Mouse (Mus musculus) liver, embryonic 16.5 days (tissue): ENCODE data around the gene Igsf11. TPM values are rescaled to one million over a fixed set of nuclear protein-coding genes. Genes with fewer than 3 reads are reported as not detected.
"Not testable (repeated sequence)": the region's sequence is repeated elsewhere in the genome, so short reads cannot be mapped to it uniquely, and the experiment has no call there.

ENCODE experiments used
- ATAC-seq: fragments of 200-750 bp; cut with Nextera tagmentation; 2 replicates; pipeline ENCODE4 v1.8.0; 2017; ENCODE audit warnings: low read depth, mild to moderate bottlenecking, moderate number of reproducible peaks, moderate library complexity
- H3K27ac ChIP-seq: fragments of 300-500 bp; sonication (generic); 2 replicates; pipeline ENCODE4 v1.5.1; 2014; ENCODE audit warnings: mild to moderate bottlenecking, low read length
- H3K27me3 ChIP-seq: fragments of 300-500 bp; sonication (generic); 2 replicates; pipeline ENCODE4 v1.6.1; 2014; ENCODE audit warnings: low read depth, low read length, mixed read lengths; ENCODE audit not compliant: control insufficient read depth, insufficient read depth
- H3K36me3 ChIP-seq: fragments of 300-500 bp; sonication (generic); 2 replicates; pipeline ENCODE4 v1.6.1; 2014; ENCODE audit warnings: mild to moderate bottlenecking; ENCODE audit not compliant: control insufficient read depth, insufficient read depth
- H3K4me1 ChIP-seq: fragments of 300-500 bp; sonication (generic); 2 replicates; pipeline ENCODE4 v1.6.1; 2014; ENCODE audit warnings: low read depth, low read length, mixed read lengths; ENCODE audit not compliant: control insufficient read depth
- H3K4me2 ChIP-seq: fragments of 300-500 bp; sonication (generic); 2 replicates; pipeline ENCODE4 v1.6.1; 2014; ENCODE audit warnings: low read depth, low read length, mixed read lengths
- H3K4me3 ChIP-seq: fragments of 300-500 bp; sonication (generic); 2 replicates; pipeline ENCODE4 v1.5.1; 2014; ENCODE audit warnings: low read depth, mild to moderate bottlenecking, low read length
- H3K9ac ChIP-seq: fragments of 300-500 bp; sonication (generic); 2 replicates; pipeline ENCODE4 v1.6.1; 2014; ENCODE audit warnings: low read depth, low read length
- H3K9me3 ChIP-seq: fragments of 300-500 bp; sonication (generic); replicated peaks from 2 replicates; pipeline ENCODE4 v1.6.1; 2016; ENCODE audit warnings: low read length; ENCODE audit not compliant: control insufficient read depth
- WGBS: fragments of 180-500 bp; shearing (Covaris S2); extraction: QIAGEN DNeasy Blood & Tissue Kit; methylation state at CpG from one replicate; pipeline ENCODE4 v1.1.7; 2014; ENCODE audit not compliant: insufficient replicate concordance; 5-methylcytosine and 5-hydroxymethylcytosine counted together
- polyA plus RNA-seq: library from polyadenylated mRNA; unstranded; fragments of >200 nt; fragmentation: Nextera tagmentation; extraction: Ambion mirVana; gene quantifications from 2 replicates; pipeline ENCODE4 v1.2.1, GENCODE M21; 2015

Igsf11 gene
- polyA plus RNA-seq, 1 experiment from 2014 or later: 0.12 TPM

DNA sequence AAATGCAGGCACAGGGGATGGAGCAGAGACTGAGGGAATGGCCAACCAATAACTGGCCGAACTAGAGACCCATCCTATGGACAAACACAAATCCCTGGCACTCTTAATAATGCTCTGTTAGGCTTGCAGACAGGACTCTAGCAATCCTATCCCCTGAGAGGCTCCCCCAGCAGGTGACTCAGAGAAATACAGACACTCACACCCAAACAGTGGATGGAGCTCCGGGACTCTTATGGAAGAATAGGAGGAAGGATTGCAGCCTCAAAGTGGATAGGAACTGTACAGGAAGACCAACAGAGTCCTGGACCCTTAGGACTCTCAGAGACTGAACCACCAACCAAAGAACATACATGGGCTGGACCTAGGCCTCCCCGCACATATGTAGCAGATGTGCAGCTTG is 91.4 kb downstream of the Igsf11 start:
- H3K4me2 ChIP-seq, H3K36me3 ChIP-seq, H3K4me1 ChIP-seq, H3K27ac ChIP-seq, H3K4me3 ChIP-seq, H3K27me3 ChIP-seq, ATAC-seq, H3K9ac ChIP-seq, H3K9me3 ChIP-seq: not testable (repeated sequence)
- WGBS: 44% methylated on average over 3 of the region's 3 CpGs

DNA sequence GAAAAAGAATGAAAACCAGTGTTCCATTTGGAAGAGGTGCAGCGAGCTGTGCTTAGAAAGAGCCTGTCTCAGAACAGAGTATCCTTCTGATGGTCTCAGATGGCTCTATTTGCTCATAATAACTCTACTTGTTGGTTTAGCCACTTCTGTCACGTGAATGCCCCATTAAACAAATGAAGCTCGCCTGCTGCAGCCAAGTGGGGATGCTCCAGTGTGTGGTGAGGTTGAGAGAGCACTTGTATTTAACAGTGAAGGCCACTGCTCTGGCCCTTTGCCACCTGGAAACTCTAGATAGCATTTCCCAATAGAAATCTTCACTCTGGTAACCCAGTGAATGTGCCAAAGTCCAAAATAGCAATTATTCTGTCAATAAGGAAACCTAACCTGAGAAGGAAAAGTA is 92.9 kb downstream of the Igsf11 start:
- no peaks in the 10 kb centered on the region for H3K4me1 ChIP-seq
- no peak overlapping the region for H3K27ac ChIP-seq
- no peak overlapping the region for H3K4me2 ChIP-seq
- WGBS: 39% methylated on average over 3 of the region's 3 CpGs
- no peak overlapping the region for H3K4me3 ChIP-seq
- H3K9me3 ChIP-seq: no peaks in the 10 kb centered on the region
- H3K36me3 ChIP-seq: no peaks in the 10 kb centered on the region
- no peak for ATAC-seq
- H3K27me3 ChIP-seq: no peaks in the 10 kb centered on the region
- H3K9ac ChIP-seq: no peak overlapping the region

DNA sequence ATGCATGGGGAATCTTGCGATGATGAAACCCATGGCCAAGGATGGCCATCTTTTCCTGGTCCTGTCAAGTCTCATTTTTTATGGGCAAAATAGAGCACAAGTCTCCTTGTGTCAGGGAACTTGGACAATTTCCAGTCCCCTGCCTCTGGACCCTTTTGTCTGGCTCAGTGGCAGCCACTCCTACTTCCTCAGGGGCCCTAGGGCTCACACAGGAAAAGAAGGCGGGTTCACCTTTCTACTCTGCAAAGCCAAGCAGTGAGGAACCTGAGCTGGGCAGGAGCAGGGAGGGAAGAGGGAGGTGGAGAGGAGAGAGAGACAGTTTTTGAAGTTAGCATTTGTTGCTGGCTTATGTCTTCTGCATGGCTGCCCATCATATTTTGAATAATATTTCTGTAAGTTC is 93.9 kb downstream of the Igsf11 start:
- WGBS: 43% methylated on average over 2 of the region's 2 CpGs
- no peak overlapping the region for H3K4me2 ChIP-seq
- H3K27ac ChIP-seq: no peak overlapping the region
- no peak overlapping the region for H3K9ac ChIP-seq
- H3K36me3 ChIP-seq: no peaks in the 10 kb centered on the region
- no peaks in the 10 kb centered on the region for H3K9me3 ChIP-seq
- ATAC-seq: no peak
- no peaks in the 10 kb centered on the region for H3K4me1 ChIP-seq
- no peaks in the 10 kb centered on the region for H3K27me3 ChIP-seq
- H3K4me3 ChIP-seq: no peak overlapping the region

DNA sequence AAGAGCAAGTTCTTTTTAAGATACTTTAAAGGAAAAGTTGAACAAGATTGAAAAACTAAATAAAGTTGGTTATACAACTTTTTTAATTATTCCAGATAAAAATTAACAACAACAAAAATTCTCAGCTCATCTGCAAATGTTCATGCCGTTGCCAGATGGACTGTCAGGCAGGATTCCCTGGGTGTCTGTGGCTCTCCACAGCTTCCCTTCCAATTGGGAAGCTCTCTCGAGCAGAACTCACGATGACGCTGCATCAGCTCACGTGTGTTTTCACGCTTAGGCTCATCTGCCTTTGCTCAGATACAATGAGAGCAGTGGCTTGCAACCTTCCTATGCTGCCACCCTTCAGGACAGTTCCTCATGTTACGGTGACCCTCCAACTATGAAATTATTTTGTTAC is 101.2 kb downstream of the Igsf11 start:
- WGBS: 74% methylated on average over 7 of the region's 7 CpGs

DNA sequence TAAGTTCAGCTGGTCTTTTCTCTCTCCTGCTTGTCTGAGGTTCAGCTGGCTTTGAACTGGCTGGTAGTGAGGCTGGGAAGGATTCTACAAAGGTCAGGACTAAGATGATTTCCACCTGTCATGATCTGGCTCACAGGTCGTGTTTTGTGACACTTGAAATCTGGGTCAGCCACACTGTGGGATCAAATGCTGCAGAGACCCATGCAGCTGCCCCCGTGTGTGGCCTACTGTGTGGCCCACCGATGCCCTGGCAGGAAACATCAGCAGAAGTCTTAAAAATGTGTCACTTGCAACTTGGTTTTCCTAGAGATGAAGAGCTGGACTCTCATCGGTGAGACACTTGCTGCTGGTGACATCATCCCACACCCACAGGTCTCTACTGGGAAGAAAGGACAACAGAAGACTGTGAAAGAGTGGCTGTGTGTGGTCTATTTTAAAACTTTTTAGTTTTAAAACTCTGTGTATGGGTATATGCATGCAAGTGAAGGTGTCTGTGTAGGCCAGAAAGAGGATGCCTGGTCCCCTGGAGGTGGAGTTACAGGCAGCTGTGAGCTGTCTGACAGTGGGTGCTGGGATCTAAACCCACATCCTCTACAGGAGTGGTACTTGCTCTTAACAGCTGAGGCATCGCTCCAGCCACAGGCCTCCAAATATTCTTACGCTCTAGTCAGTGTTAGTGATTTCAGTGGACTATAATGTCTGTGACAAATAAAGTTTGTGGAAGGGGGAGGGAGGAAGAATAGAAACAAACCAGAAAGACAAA is 106.2 kb downstream of the Igsf11 start:
- ATAC-seq: no peak
- Histone ChIP-seq H3K9me3 (no peaks in the 10 kb centered on the region), H3K36me3 (no peaks in the 10 kb centered on the region), H3K4me3 (no peak overlapping the region), H3K9ac (no peak overlapping the region), H3K4me2 (no peak overlapping the region), H3K27me3 (no peaks in the 10 kb centered on the region), H3K27ac (no peak overlapping the region), H3K4me1 (no peaks in the 10 kb centered on the region)
- WGBS: 62% methylated on average over 6 of the region's 6 CpGs

More for the DNA sequence above, 101.2 kb downstream of the Igsf11 start:
- Histone ChIP-seq H3K9me3 (no peaks in the 10 kb centered on the region), H3K27me3 (no peaks in the 10 kb centered on the region), H3K4me3 (no peak overlapping the region), H3K4me2 (no peak overlapping the region), H3K36me3 (no peaks in the 10 kb centered on the region), H3K9ac (no peak overlapping the region), H3K4me1 (no peaks in the 10 kb centered on the region), H3K27ac (no peak overlapping the region)
- ATAC-seq: no peak

DNA sequence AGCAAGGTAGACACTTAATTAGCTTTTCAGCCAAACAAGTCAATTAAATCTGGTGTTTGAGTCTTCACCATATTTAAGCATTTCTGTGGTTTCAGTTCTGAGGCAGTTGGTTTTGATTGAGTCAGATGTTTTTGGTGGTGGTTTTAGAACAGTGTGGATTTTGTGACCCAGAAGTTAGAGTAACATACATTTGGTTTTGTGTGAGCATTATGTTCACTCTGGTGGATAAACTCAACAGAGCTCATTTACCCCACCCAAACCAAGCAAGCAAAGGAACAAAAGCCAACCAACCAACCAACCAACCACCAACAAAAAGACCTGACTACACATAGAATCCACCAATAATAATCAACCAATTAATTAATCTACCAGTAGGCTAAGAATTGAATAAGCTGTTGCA is 106.8 kb downstream of the Igsf11 start:
- Histone ChIP-seq H3K27ac (no peak overlapping the region), H3K4me3 (no peak overlapping the region), H3K36me3 (no peaks in the 10 kb centered on the region), H3K4me1 (no peaks in the 10 kb centered on the region), H3K4me2 (no peak overlapping the region), H3K27me3 (no peaks in the 10 kb centered on the region), H3K9ac (no peak overlapping the region), H3K9me3 (no peaks in the 10 kb centered on the region)
- ATAC-seq: no peak

DNA sequence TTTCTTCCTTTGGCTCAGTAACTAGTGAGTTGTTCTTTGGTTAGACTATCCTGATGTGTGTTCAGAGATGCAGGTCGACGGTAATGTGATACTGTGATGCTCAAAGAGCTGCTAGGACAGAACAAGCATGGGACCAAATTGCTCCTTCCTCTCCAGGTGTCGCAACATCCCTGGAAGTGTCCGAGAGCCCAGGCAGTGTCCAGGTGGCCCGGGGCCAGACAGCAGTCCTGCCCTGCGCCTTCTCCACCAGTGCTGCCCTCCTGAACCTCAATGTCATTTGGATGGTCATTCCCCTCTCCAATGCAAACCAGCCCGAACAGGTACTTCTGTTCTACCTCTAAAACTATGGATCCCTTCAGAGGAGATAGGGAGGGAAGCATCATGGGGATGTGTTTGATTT is 114.5 kb downstream of the Igsf11 start:
- no peaks in the 10 kb centered on the region for H3K9me3 ChIP-seq
- no peak for ATAC-seq
- 65% methylated on average over 7 of the region's 7 CpGs for WGBS

DNA sequence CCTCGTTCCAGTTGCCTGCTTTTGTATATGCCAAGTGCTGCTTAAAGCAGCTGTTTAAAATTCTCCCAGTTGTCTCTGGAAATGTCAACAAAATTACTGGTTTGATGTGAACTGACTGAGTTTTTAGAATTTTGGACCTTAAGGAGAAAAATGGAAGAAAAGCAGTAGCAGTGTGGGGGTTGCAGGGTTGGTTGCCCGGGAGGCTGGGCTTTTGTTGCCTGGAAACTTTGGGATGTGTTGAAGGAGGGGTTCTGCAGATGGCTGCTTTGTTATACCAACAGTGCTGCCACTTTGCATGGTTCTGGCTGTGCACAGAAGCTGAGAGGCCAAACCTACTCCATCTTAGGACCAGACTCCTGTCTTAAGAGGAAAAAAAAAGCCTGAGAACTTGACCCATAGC is 127.0 kb downstream of the Igsf11 start:
- Histone ChIP-seq H3K36me3 (no peaks in the 10 kb centered on the region), H3K4me2 (no peak overlapping the region), H3K9me3 (no peaks in the 10 kb centered on the region), H3K4me3 (no peak overlapping the region), H3K4me1 (no peaks in the 10 kb centered on the region), H3K9ac (no peak overlapping the region), H3K27ac (no peak overlapping the region), H3K27me3 (no peaks in the 10 kb centered on the region)
- no peak for ATAC-seq
- WGBS: 62% methylated on average over 2 of the region's 2 CpGs

More for the DNA sequence above, 114.5 kb downstream of the Igsf11 start:
- no peaks in the 10 kb centered on the region for H3K4me1 ChIP-seq
- H3K36me3 ChIP-seq: no peaks in the 10 kb centered on the region
- H3K4me3 ChIP-seq: no peak overlapping the region
- no peak overlapping the region for H3K27ac ChIP-seq
- H3K9ac ChIP-seq: no peak overlapping the region
- no peaks in the 10 kb centered on the region for H3K27me3 ChIP-seq
- no peak overlapping the region for H3K4me2 ChIP-seq

DNA sequence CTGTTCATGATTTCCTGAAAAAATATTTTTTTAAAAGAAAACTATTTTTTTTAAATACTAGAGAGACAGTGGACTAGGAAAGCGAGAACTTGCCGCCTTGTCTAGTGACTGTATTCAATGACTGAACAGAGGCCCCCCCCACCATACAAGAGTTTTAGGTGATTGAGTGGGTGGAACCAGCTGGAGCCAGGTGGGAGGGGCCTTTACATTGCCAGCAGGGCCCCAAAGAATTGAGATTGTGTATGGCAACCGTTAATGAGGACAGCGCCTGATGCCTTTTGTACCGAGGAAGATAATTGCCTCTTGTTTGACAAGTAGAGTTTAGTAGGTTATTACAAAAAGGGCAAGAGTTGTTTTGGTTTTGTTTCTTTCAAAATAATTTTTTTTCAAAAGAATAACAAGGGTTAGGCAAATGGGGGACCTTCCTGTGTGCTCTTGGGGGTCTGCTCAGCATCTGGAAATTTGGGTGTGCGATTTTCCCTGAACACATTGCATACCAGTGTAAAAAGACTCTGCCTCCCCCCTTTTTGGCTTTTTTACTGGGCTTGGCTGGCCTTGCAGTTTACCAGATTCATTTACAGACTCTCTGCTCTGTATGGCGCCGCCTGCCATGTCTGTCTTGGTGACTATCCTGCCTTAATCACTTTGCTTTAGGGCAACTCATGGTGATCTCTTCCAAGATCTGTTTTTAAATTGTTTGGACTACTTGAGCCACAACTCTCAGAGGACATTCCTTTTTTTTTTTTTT is 133.7 kb downstream of the Igsf11 start:
- no peaks in the 10 kb centered on the region for H3K9me3 ChIP-seq
- H3K4me1 ChIP-seq: no peaks in the 10 kb centered on the region
- H3K36me3 ChIP-seq: no peaks in the 10 kb centered on the region
- no peak for ATAC-seq
- H3K27me3 ChIP-seq: no peaks in the 10 kb centered on the region
- H3K4me2 ChIP-seq: no peak overlapping the region
- H3K27ac ChIP-seq: no peak overlapping the region
- no peak overlapping the region for H3K9ac ChIP-seq
- 74% methylated on average over 8 of the region's 8 CpGs for whole genome bisulfite sequencing
- H3K4me3 ChIP-seq: no peak overlapping the region
